Mouse (Mus musculus): ENCODE measurements around the gene Anapc16.

Gene Anapc16

DNA sequence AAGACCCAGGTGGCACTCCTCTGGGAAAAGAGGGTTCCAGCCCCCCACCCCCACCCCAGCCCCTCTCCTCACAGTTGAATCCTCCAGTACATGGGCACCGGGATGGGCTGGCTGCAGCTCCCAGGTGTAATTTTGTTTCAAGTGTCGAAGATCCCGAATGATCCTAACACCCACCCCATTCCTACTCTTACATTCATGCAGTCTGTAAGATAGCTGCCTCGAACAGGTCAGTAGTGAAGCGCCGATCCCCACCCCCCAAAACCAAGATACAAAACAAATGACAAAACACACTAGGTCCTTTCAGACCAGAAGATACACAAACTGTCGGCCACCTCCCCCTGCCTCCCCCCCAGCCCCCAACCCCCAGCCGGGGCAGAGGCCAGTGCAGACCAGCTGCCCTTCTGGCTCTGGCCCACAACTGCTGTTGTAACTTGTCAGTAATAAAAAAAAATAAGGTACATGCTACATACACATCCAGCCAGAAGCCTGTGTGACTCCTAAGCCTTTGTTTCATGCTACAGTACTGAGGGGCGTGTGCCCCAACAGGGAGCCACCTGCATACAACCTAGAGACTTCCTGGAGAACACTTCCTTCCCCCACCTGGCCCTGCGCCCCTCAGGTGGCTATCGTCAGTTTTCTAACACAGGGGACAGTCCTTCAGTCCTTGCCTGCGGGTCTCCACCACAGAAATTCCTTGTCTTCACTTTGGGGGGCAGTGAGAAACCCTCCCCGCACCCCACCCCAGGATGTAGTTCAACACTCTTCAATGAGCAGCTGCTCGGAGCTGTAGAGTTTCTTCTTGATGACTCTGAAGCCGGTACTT is 52.9 kb downstream of the Anapc16 start:
- no peak for DNase-seq (ENCODE audit: low read depth)

DNA sequence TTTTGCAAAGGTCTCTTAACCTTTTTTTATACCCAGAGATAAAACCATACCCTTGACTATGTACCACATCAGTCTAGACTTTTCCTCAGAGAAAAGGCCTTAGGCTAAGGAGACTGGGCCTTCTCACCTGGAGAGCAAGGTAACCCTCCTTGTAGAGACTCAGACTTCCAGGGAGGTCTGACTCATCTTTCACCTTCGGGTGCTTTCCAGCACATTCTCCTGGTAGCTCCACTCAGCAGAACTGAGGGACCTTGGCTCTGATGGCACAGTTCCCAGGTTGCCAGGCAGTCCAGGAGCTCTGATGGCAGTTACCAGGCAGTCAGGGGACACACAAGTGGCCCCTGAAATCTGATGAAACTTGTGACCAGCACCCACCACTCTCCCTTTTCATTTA is 53.7 kb downstream of the Anapc16 start:
- no peak for DNase-seq (ENCODE audit: low read depth)

DNA sequence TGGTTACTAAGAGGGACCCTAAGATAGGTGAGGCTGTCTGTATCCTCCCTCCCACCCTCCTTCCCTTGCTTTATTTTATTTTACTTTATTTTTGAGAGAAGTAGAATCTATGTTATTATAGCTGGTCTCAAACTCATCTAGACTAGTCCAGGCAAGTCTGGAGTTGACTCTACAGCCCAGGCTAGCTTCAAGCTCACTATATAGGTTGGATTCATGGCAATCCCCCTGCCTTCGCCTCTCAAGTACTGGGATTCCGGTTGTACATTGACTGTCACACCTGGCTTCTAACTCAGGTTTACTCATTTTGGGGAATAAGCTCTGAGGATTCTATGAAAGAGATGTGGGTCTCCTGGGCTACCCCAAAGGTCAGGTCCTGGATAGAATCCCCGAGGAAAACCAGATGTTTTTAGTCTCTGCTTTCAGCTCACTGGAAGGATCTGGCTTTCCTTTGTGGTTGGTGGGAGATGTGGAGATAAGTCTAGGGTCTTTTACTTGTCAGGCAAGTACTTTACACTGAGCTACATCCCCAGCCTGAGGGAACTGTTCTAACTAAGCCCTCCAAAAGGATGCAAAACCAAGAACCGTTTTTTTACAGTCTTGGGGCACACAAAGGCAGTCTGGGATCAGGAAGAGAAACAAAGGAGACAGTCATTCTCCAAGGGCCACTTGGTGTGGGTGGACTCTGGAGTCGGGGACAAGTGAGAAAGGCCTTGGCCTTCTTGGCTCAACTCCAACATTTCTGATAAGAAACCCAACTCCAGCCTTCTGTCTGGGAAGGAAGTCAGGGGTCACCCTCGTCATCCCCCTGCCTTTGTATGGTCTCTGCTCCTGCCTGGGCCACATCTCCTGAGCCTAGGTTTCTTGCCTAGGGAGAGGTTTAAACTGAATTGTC is 54.3 kb downstream of the Anapc16 start:
- no peak for DNase-seq (ENCODE audit: low read depth)

DNA sequence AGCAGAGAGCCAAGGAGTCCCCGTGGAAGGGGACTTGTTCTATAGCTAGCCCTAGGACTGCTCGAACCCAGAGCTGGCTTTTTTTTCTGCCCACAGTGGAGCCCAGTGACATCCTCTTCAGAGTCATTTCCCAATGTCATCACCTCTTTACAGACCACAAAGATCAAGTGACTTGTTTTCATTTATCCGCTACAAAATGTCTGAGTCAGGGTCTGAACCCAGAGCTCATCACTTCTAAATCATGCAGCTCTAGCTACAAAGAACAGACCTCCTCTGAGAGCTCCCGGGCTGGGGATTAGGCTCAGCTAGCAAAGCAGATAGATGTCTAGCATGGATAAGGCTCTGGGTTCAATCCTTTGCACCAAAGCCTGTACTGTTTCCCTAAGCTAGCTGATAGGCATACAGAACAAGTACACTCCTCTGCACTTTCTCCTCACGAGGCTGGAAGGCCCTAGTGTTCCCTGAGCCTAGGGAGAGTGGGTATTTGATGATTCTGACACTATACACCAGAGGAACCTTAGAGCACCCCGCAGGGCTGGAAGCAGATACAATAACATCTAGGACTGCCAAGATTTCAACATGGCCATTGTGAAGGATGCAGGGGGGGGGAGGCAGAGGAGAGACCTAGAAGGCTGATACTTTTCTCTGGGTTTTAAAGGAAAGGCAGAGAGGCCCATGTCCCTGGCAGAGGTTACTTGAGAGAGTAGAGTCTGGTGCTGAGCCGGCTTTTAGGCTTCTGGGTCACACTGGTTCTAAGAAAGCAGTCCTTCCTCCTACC is 55.5 kb downstream of the Anapc16 start:
- no peak for DNase-seq (ENCODE audit: low read depth)

DNA sequence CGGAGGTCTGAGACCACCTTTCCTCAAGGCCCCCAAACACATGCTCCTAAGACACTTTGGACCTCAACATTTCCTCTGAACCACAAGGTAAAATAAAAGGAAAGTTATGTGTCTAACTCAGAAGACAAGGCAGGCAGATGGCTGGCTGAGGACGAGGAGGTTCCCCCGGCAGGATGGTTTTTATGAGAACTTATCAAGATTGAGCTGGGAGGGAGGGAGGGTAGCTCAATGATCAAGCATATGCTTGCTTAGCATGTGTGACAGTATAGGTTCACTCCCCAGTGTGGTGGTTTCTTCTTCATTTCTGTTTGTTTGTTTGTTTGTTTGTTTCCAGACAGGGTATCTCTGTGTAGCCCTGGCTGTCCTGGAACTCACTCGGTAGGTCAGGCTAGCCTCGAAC is 56.6 kb downstream of the Anapc16 start:
- DNase-seq (ENCODE audit: low read depth): no peak

DNA sequence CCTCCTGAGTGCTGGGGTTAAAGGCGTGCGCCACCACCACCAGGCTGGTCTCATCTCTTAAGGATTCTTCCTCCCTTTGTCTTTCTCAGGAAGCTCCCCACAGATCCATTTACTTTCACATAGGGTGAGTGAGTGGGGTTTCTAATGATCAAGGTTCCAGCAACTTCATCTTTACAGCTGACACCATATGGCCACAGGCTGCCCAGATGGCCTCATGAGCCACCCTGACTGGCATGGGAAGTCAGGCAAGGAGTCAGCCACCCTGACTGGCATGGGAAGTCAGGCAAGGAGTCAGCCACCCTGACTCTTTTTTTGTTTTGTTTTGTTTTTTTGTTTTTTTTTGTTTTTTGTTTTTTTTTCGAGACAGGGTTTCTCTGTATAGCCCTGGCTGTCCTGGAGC is 57.5 kb downstream of the Anapc16 start:
- DNase-seq (ENCODE audit: low read depth): no peak

DNA sequence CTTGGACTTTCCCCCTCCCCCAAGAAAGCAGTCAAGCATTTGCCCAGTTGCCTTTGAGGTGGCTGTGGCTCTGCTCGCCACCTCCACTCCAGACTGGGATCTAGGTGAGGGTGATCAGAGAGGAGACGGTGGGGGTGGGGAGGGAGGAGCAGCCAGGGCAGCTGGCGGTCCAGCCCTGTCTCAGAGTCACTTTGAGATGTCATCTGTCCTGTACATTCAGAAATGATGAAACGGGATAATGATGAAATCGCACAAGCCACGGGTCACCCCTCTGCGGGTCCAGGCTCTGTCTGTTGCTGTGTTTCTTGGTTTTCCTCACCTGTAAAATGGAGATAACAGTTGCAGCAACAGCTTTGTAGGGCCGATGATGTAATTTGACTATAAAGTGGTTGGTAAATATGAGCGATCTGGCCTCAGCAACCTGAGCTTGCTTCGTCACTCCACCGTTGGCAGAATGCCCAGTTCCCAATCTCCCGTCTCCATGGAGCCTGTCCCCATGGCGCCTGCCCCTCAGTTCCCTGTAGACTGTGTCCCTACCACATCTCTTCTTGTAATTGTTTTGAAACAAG is 59.4 kb downstream of the Anapc16 start:
- DNase-seq (ENCODE audit: low read depth): no peak

DNA sequence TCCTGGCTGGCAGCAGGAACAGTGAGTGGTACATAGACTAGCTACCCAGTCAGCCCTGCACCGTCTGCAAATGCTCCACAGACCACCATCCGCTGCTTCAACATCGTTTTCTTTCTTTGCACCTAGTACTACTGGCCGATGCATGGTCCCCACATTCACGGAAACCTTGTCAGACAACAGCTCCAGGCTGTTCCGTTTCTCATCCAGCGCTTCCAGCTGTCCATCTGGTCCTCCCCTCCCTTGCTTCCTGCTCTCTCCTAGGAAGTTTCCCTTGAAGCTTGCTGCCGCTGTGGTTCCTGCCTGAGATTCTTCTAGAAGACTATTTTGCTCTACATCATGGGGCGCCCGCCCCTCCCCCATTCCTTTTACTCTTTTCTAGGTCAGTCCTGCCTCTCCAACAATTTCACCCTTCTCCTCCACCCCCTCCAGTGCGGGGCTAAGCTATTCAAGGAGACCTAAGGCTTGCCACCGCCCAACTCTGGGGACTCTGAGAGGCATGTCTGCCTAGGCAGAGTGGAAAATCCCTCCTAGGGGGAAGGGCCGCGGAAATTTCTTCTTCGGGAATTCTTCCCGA is 60.0 kb downstream of the Anapc16 start:
- no peak for DNase-seq (ENCODE audit: low read depth)

DNA sequence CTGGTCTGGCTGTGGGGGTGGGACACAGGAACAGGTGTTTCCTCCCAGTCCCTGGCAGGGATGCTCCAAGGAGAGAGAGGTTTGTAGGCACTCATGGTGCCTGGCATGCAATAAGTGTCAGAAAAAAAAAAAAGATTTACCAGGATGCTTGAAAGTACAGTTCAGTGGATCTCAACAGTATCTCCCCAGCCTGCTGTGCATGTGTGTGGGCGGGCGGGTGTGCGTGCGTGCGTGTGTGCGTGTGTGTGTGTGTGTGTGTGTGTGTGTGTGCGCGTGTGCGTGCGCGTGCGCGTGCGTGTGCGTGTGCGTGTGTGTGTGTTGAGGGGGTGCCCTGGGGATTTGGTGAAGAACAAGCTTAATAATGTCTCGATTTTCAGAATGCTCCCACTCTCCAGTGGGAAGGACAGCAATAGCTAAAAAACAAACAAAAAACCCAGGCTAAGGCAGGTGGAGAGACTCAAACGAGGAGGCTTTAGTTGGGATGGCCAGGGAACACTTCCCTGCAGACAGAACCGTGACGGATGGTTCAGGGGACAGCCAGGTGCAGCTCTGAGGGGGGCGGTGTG is 60.6 kb downstream of the Anapc16 start:
- DNase-seq (ENCODE audit: low read depth): no peak

DNA sequence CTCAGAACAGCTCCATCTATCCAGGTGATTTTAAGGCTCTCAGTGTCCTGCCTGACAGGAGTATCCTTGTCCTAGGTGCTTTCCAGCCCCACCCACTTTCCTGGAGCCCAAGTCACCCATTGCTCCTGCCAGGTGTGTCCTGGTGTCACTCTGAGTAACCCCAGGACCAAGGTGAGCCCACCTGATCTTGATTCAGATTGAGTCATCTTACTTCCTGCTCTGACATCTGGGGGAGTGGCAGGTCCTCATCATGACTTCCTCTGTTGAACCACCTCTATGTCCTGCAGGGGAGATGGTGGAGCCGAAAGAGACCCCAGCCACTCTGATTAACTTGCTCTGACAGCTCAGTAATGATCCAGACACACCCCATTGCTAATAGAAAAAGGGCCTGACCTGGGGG is 63.9 kb downstream of the Anapc16 start:
- no peak for DNase-seq (ENCODE audit: low read depth)

DNA sequence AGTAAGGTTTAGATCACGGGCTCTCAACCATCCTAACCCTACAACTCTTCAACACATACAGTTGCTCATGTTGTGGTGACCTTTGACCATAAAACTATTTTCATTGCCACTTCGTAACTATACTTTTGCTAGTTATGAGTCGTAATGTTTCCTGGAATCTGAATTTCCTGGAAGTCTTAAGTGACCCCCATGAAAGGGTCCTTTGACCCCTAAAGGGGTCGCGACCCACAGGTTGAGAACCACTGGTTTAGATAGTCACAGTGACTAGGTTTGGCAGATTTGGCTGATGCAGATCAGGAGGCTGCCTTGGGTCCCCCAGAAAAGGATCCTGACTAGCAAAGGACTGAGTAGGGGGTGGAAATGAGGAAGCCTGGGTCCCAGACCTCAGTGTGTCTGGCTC is 64.3 kb downstream of the Anapc16 start:
- DNase-seq (ENCODE audit: low read depth): no peak

Measured in c-Kit-positive CD71-negative TER-119-negative erythroid progenitor cells, embryonic 14.5 days (primary cell).